In the genomic region with DNA sequence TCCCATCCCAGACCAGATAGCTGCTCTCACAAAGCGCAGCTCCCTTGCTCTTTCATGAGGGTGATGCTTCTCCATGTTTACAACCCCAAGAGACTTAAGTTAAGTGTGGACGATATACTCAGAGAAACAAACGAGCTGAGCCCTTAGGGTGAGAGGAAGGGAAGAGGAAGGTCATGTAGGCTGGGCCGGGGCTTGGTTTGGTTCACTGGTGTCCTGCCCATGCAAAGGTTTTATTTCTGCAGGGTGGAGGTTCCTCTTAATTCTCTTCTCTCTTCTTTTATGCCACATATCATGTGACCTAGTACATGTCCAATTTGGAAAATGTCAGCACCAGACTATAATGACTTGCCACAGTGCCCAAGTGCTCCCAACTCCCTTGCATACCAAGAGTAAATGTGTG, we compare ENCODE assay signal across 19 mouse cellular contexts. TPM values are rescaled to one million over a fixed set of nuclear protein-coding genes. Genes with fewer than 3 reads are reported as not detected.
A peak's percentile ranks its signal among the peaks of the same experiment; 100 is the strongest.
DNase-seq lines count a peak whose midpoint lies in the region; ATAC-seq and TF ChIP-seq lines count a peak whose summit lies in the region.
"Had no signal": no experiment of that assay in that cellular context is flagged by ENCODE, and none has a peak within 500 bp of the region (broad histone marks: within the 10 kb centered on the region; RNA-seq: fewer than 3 reads in every experiment).

No protein-coding gene starts in this region.

- no peaks in the 10 kb centered on the region for H3K9me3 ChIP-seq in liver, postnatal 0 days (ENCODE audit: low read length)
- H3K9me3 ChIP-seq: embryonic facial prominence, embryonic 12.5 days; G1E; heart, embryonic 15.5 days; hindbrain, embryonic 15.5 days had no signal

- H3K27me3 ChIP-seq in liver, postnatal 0 days (ENCODE audit: insufficient read depth, low read length): no peaks in the 10 kb centered on the region
- H3K27me3 ChIP-seq in cerebellum, adult 2 months (ENCODE audit: control insufficient read depth, insufficient read depth, low read length): no peaks in the 10 kb centered on the region
- H3K27me3 ChIP-seq: embryonic facial prominence, embryonic 12.5 days; heart, embryonic 15.5 days; hindbrain, embryonic 15.5 days had no signal

- no peak for DNase-seq in liver, postnatal 0 days
- no peak for DNase-seq in liver
- peak; percentile 29 for DNase-seq in A20 (ENCODE audit: low read depth, low spot score)
- no peak for DNase-seq in heart, adult 11 months
- DNase-seq in cerebellum, adult 2 months: no peak
- DNase-seq: adrenal gland, postnatal 10 days; cerebellum, adult 18-20 months; cerebellum, postnatal 25 days; gastrocnemius, postnatal 10 days; heart, adult 2 months; heart, postnatal 14 days had no signal

- H3K4me2 ChIP-seq in liver, postnatal 0 days (ENCODE audit: low read depth, low read length): no peak overlapping the region
- H3K4me2 ChIP-seq: embryonic facial prominence, embryonic 12.5 days; heart, embryonic 11.5 days; heart, embryonic 15.5 days; hindbrain, embryonic 15.5 days had no signal

- H3K9ac ChIP-seq in liver, postnatal 0 days (replicated peaks): no peak overlapping the region
- H3K9ac ChIP-seq: embryonic facial prominence, embryonic 12.5 days; heart, embryonic 15.5 days; hindbrain, embryonic 15.5 days had no signal

- no peak for TF ChIP-seq CTCF in liver, postnatal 0 days (IDR thresholded peaks at IDR 0.05; ENCODE audit: low read depth)
- TF ChIP-seq CTCF in bone marrow, adult 2 months (IDR thresholded peaks at IDR 0.05; ENCODE audit: control insufficient read depth, insufficient read depth, low read length): no peak
- no peak for TF ChIP-seq CTCF in cerebellum, adult 2 months (IDR thresholded peaks at IDR 0.05; ENCODE audit: borderline replicate concordance, insufficient read depth, low read depth, low read length)

- no peak overlapping the region for H3K4me3 ChIP-seq in liver, postnatal 0 days (ENCODE audit: low read depth, low read length)
- H3K4me3 ChIP-seq in bone marrow, adult 2 months (replicated peaks; ENCODE audit: control insufficient read depth, low read depth, low read length): no peak overlapping the region
- no peak overlapping the region for H3K4me3 ChIP-seq in cerebellum, adult 2 months (replicated peaks; ENCODE audit: insufficient read depth, low read depth, low read length)
- H3K4me3 ChIP-seq: embryonic facial prominence, embryonic 12.5 days; heart, adult 2 months; heart, embryonic 15.5 days; hindbrain, embryonic 15.5 days had no signal

- ATAC-seq in liver, postnatal 0 days: no peak
- peak; percentile 50 for ATAC-seq in monocyte, adult 5-6 weeks (replicated peaks; ENCODE audit: insufficient number of reproducible peaks, low FRiP score, low TSS enrichment, poor library complexity, severe bottlenecking)
- ATAC-seq: forebrain, embryonic 16.5 days had no signal

- peak overlapping the region; percentile 69; the same call in 1 of the 2 replicates for H3K27ac ChIP-seq in liver, postnatal 0 days (ENCODE audit: low read depth)
- peak overlapping the region; percentile 85 for H3K27ac ChIP-seq in bone marrow, adult 2 months (ENCODE audit: control insufficient read depth, insufficient read depth, low read depth, low read length, poor library complexity)
- no peak overlapping the region for H3K27ac ChIP-seq in cerebellum, adult 2 months (ENCODE audit: insufficient read depth, low read length)
- H3K27ac ChIP-seq: embryonic facial prominence, embryonic 12.5 days; heart, adult 2 months; heart, embryonic 15.5 days; hindbrain, embryonic 15.5 days had no signal

- no peak for TF ChIP-seq POLR2A in bone marrow, adult 2 months (IDR thresholded peaks at IDR 0.05; ENCODE audit: borderline replicate concordance, control insufficient read depth, low read depth, low read length)
- TF ChIP-seq POLR2A in cerebellum, adult 2 months (IDR thresholded peaks at IDR 0.05; ENCODE audit: borderline replicate concordance, insufficient read depth, low read length): no peak

- peaks cover 8% of the 10 kb centered on the region for H3K4me1 ChIP-seq in liver, postnatal 0 days (ENCODE audit: insufficient read depth)
- H3K4me1 ChIP-seq in bone marrow, adult 2 months (ENCODE audit: control insufficient read depth, insufficient read depth, low read length): peaks cover 6% of the 10 kb centered on the region; the same call in 1 of the 2 replicates
- peaks cover 20% of the 10 kb centered on the region for H3K4me1 ChIP-seq in cerebellum, adult 2 months (ENCODE audit: control insufficient read depth, insufficient read depth, low read length)
- H3K4me1 ChIP-seq: embryonic facial prominence, embryonic 12.5 days; hindbrain, embryonic 15.5 days had no signal

- 58% methylated on average over 4 of the region's 4 CpGs for WGBS in liver, postnatal 0 days (ENCODE audit: insufficient replicate concordance)
- WGBS in bone marrow, adult 2 months: 39% methylated on average over 4 of the region's 4 CpGs
- 83% methylated on average over 4 of the region's 4 CpGs for WGBS in cerebellum, adult 2 months

- TF ChIP-seq EP300 in liver, postnatal 0 days (IDR thresholded peaks at IDR 0.05; ENCODE audit: low read depth): no peak

- H3K36me3 ChIP-seq in liver, postnatal 0 days (replicated peaks; ENCODE audit: insufficient read depth, low read length): no peaks in the 10 kb centered on the region; the same call in 1 of the 2 replicates
- H3K36me3 ChIP-seq: embryonic facial prominence, embryonic 12.5 days; G1E had no signal

RNA-seq across cellular contexts. Expression of a gene that starts 17.8 kb away (rescaled TPM):
- 15.7 and 17.8 TPM in 2 replicates for polyA plus RNA-seq in liver, postnatal 0 days (2015; fragmentation: Nextera tagmentation; extraction: Ambion mirVana)
- polyA plus RNA-seq in bone marrow, adult 2 months (2011; ENCODE audit: insufficient read depth, insufficient read length, low replicate concordance, missing spikeins): 7.1 and 21.9 TPM in 2 replicates
- total RNA-seq in monocyte, adult 5-6 weeks (2017): 39.4 to 49.1 TPM (median 39.6 TPM) in 3 replicates
- polyA plus RNA-seq in cerebellum, adult 2 months (2012; rRNA removed): 66.7 and 67.7 TPM in 2 replicates

RNA-seq across cellular contexts. Expression of a gene that starts 35.6 kb away (rescaled TPM):
- polyA plus RNA-seq in liver, postnatal 0 days (2015; fragmentation: Nextera tagmentation; extraction: Ambion mirVana): 19.2 and 19.3 TPM in 2 replicates
- 10.6 and 20.7 TPM in 2 replicates for polyA plus RNA-seq in bone marrow, adult 2 months (2011; ENCODE audit: insufficient read depth, insufficient read length, low replicate concordance, missing spikeins)
- 12.5 to 30.2 TPM (median 29.2 TPM) in 3 replicates for total RNA-seq in monocyte, adult 5-6 weeks (2017)
- 27.5 and 36.2 TPM in 2 replicates for polyA plus RNA-seq in cerebellum, adult 2 months (2012; rRNA removed)

RNA-seq across cellular contexts. Expression of a gene that starts 57.1 kb away (rescaled TPM):
- polyA plus RNA-seq in liver, postnatal 0 days (2015; fragmentation: Nextera tagmentation; extraction: Ambion mirVana): 119 and 125 TPM in 2 replicates
- polyA plus RNA-seq in bone marrow, adult 2 months (2011; ENCODE audit: insufficient read depth, insufficient read length, low replicate concordance, missing spikeins): 60.0 and 77.9 TPM in 2 replicates
- total RNA-seq in monocyte, adult 5-6 weeks (2017): 102 to 144 TPM (median 122 TPM) in 3 replicates
- 275 and 279 TPM in 2 replicates for polyA plus RNA-seq in cerebellum, adult 2 months (2012; rRNA removed)
